Mouse (Mus musculus) ES-E14 (cell line): ENCODE results near the gene Colgalt1. TPM values are rescaled to one million over a fixed set of nuclear protein-coding genes. Genes with fewer than 3 reads are reported as not detected.

Experiments
- DNase-seq: peaks from one replicate; pipeline ENCODE4 v3.0.0-alpha.2; 2013; ENCODE audit warnings: low read depth, low spot score
- H3K27ac ChIP-seq: 2 replicates; pipeline ENCODE4 v1.5.1; 2012; ENCODE audit warnings: low read depth, mild to moderate bottlenecking, low read length, moderate library complexity, mixed read lengths; ENCODE audit not compliant: poor library complexity, insufficient read depth, severe bottlenecking
- H3K36me3 ChIP-seq: 2 replicates; pipeline ENCODE4 v1.6.1; 2012; ENCODE audit warnings: mild to moderate bottlenecking, low read length, moderate library complexity, mixed read lengths; ENCODE audit not compliant: control insufficient read depth, poor library complexity, insufficient read depth, severe bottlenecking
- H3K4me1 ChIP-seq, 2 experiments: fragments of 150-350 bp in 1 of 2; sonication (generic) in 1 of 2; 2 replicates each; pipeline ENCODE4 v1.6.1; 2012; ENCODE audit warnings: low read length in 2 of 2, mild to moderate bottlenecking in 1 of 2, mixed read lengths in 1 of 2; ENCODE audit not compliant: control insufficient read depth in 2 of 2, insufficient read depth in 2 of 2, poor library complexity in 1 of 2
- H3K4me3 ChIP-seq, 2 experiments: fragments of 150-350 bp in 1 of 2; sonication (generic) in 1 of 2; 2 replicates each; pipeline ENCODE4 v1.5.1; 2012; ENCODE audit warnings: low read length in 2 of 2, low read depth in 1 of 2, mild to moderate bottlenecking in 1 of 2, mixed read lengths in 1 of 2; ENCODE audit not compliant: insufficient read depth in 1 of 2, poor library complexity in 1 of 2, severe bottlenecking in 1 of 2
- H3K9ac ChIP-seq: 2 replicates; pipeline ENCODE4 v1.6.1; 2012; ENCODE audit warnings: low read depth, mild to moderate bottlenecking, low read length, mixed read lengths; ENCODE audit not compliant: poor library complexity, insufficient read depth, severe bottlenecking
- H3K9me3 ChIP-seq: fragments of 150-350 bp; sonication (generic); 2 replicates; pipeline ENCODE4 v1.6.1; 2012; ENCODE audit warnings: low read depth, mild to moderate bottlenecking, low read length; ENCODE audit not compliant: control insufficient read depth, insufficient read depth
- CHD2 ChIP-seq: IDR thresholded peaks from 2 replicates; pipeline ENCODE4 v1.6.1; 2014; ENCODE audit warnings: mild to moderate bottlenecking, low read depth, low read length, inconsistent platforms
- HCFC1 ChIP-seq: IDR thresholded peaks from 2 replicates; pipeline ENCODE4 v1.6.1; 2012; ENCODE audit warnings: low read length, inconsistent platforms, borderline replicate concordance; ENCODE audit not compliant: insufficient read depth
- MAFK ChIP-seq: IDR thresholded peaks from 2 replicates; pipeline ENCODE4 v1.6.1; 2014; ENCODE audit warnings: mild to moderate bottlenecking, low read depth, low read length, inconsistent platforms; ENCODE audit not compliant: insufficient read depth
- ZC3H11A ChIP-seq: IDR thresholded peaks from 2 replicates; pipeline ENCODE4 v1.6.1; 2012; ENCODE audit warnings: low read depth, mild to moderate bottlenecking, inconsistent platforms, low read length, borderline replicate concordance
- ZNF384 ChIP-seq: IDR thresholded peaks from 2 replicates; pipeline ENCODE4 v1.6.1; 2012; ENCODE audit warnings: low read depth, low read length, inconsistent platforms
- in situ Hi-C, 2 experiments: fragments of 600-800 bp; cut with MboI; formaldehyde crosslinking; loops; one replicate each; pipeline ENCODE4 v1.15.1; 2025; ENCODE audit warnings: low sequenced_read_pairs in 2 of 2, inconsistent platforms in 1 of 2; ENCODE audit not compliant: unreplicated experiment in 2 of 2
- total RNA-seq: library from RNA; depleted of rRNA; stranded (reverse); fragments of 300-350 nt; gene quantifications from 2 replicates; pipeline ENCODE4 v1.2.3, GENCODE M21; 2012; rRNA removed

The Colgalt1 gene
- total RNA-seq, result 126 and 186 TPM in 2 replicates

- Histone ChIP-seq H3K9me3 (no peaks in the 10 kb centered on the region), H3K27ac (no peak within 1 kb of the TSS), H3K4me1 (peaks cover 0 to 8% of the 10 kb centered on the region in 2 experiments; a peak in 1 of 4 replicates), H3K36me3 (peaks cover 12% of the 10 kb centered on the region; the same call in 1 of the 2 replicates), H3K4me3 (peak within 1 kb of the TSS; percentile 87 to 89), H3K9ac (peak within 1 kb of the TSS; percentile 89)
- no peak for TF ChIP-seq HCFC1
- no peak for TF ChIP-seq MAFK
- no peak for TF ChIP-seq ZNF384
- no peak for TF ChIP-seq ZC3H11A
- TF ChIP-seq CHD2, result no peak
- peak; percentile 93 for DNase-seq
- in situ Hi-C loops, result no loop called here
These were observed at the start of gene Colgalt1 for GRCm38 (mm10) chr8:71610822-71611651. Colgalt1 (plus strand) TSS chr8:71610998.

DNA sequence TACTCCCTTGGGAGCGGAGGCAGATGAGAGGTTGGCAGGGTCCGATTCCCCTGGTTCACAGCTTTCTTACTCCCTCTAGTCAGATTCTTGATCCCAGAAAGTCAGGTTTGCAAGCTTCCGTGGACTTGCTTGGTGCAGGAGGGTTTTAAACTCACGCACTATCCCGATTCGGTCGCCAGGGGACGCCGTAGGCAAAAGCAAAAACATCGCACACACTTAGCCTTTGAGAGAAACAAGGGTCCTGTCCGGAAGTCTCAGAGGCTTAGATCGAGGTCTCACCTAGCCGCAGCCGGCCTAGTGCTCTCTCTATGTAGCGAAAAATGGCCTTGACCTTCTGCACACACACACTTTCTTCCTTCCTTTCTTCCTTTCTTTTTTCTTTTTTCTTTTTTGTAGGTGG lies 49.4 kb upstream of the Colgalt1 start:
- Histone ChIP-seq H3K9ac (no peak overlapping the region), H3K4me3 (no peak overlapping the region), H3K27ac (no peak overlapping the region), H3K4me1 (no peaks in the 10 kb centered on the region; a peak in 1 of 4 replicates), H3K36me3 (no peaks in the 10 kb centered on the region), H3K9me3 (no peaks in the 10 kb centered on the region)
- in situ Hi-C loops, result no loop called here
- DNase-seq, result no peak
- TF ChIP-seq ZC3H11A (peak; percentile 57; the same call in 1 of the 2 replicates), MAFK (no peak)

DNA sequence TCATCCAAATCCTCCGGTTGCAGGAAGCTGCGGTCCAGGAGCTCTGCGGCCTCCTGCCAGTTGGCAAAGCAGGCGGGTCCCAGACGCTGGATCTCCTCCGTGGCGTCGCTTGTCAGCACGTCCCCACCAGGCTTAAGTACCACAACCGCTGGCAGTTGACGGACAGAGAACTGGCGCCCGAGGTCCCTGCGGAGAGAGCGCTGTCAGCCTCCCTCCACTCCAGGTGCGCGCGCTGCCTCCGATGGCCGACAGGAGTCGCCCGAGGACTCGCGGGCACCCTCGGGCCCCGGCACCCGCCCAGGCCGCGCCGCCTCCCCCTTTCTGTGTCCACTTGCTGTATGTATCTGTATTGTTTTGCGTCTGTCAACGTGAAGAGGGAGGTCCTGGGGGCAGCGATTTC lies 48.0 kb upstream of the Colgalt1 start:
- Histone ChIP-seq H3K4me3 (peak overlapping the region; percentile 43 to 61), H3K36me3 (no peaks in the 10 kb centered on the region), H3K9ac (no peak overlapping the region), H3K4me1 (peaks cover 0 to 5% of the 10 kb centered on the region in 2 experiments; a peak in 1 of 4 replicates), H3K9me3 (no peaks in the 10 kb centered on the region), H3K27ac (no peak overlapping the region)
- DNase-seq, result peak; percentile 59
- in situ Hi-C loops, result no loop called here
- TF ChIP-seq ZNF384, result no peak
- 0 out of 2 replicates have a peak, but pooled peaks have one; percentile 22 for TF ChIP-seq HCFC1
- 0 out of 2 replicates have a peak, but pooled peaks have one; percentile 6 for TF ChIP-seq ZC3H11A
- no peak for TF ChIP-seq MAFK
- no peak for TF ChIP-seq CHD2

DNA sequence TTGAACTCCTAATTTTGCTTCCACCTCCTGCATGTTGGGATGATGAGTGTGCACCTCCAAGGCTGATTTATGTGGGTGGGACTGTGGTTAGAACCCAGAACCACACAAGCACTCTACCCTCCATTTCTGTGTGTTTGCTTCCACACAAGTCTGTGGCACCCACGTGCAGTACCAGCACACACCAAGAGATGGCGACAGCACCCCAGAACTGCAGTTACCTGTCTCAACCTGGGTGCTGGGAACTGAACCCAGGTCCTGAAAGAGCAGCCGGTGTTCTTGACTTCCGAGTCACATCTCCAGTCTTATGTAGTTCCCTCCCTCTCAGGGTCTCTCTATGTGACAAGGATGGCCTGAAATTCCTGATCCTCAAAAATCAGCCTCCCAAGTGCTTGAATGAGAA lies 46.8 kb upstream of the Colgalt1 start:
- Histone ChIP-seq H3K4me1 (peaks cover 0 to 14% of the 10 kb centered on the region in 2 experiments; a peak in 2 of 4 replicates), H3K27ac (no peak overlapping the region), H3K9ac (no peak overlapping the region), H3K4me3 (no peak overlapping the region), H3K36me3 (no peaks in the 10 kb centered on the region), H3K9me3 (no peaks in the 10 kb centered on the region)
- in situ Hi-C loops, result no loop called here
- TF ChIP-seq ZNF384 (no peak), ZC3H11A (no peak), MAFK (no peak), HCFC1 (no peak)
- no peak for DNase-seq
